Mouse (Mus musculus) liver, embryonic 14.5 days (tissue): ENCODE measurements around the gene Cldn34d. TPM values are rescaled to one million over a fixed set of nuclear protein-coding genes. Genes with fewer than 3 reads are reported as not detected.

Experiments
- ATAC-seq: fragments of 200-750 bp; cut with Nextera tagmentation; 2 replicates; pipeline ENCODE4 v1.8.0; 2017; ENCODE audit warnings: moderate number of reproducible peaks, mild to moderate bottlenecking, moderate library complexity; ENCODE audit not compliant: insufficient read depth
- DNase-seq, 3 experiments: peaks; one replicate each; pipeline ENCODE4 v3.0.0-alpha.2; 2012 to 2013; ENCODE audit warnings: low read depth in 3 of 3, low spot score in 3 of 3
- H3K27ac ChIP-seq: fragments of 300-500 bp; sonication (generic); 2 replicates; pipeline ENCODE4 v1.5.1; 2014; ENCODE audit warnings: moderate library complexity, mild to moderate bottlenecking, control low read depth, inconsistent platforms
- H3K27me3 ChIP-seq: fragments of 300-500 bp; sonication (generic); 2 replicates; pipeline ENCODE4 v1.6.1; 2014; ENCODE audit warnings: mild to moderate bottlenecking, low read length, moderate library complexity; ENCODE audit not compliant: control insufficient read depth, insufficient read depth
- H3K36me3 ChIP-seq: fragments of 300-500 bp; sonication (generic); replicated peaks from 2 replicates; pipeline ENCODE4 v1.6.1; 2014; ENCODE audit warnings: low read depth; ENCODE audit not compliant: control insufficient read depth, insufficient read depth
- H3K4me1 ChIP-seq, 2 experiments: fragments of 200-500 bp in 1 of 2; fragments of 300-500 bp in 1 of 2; sonication (generic) in 1 of 2; replicated peaks; 2 replicates each; pipeline ENCODE4 v1.6.1; 2012 to 2014; ENCODE audit warnings: antibody characterized with exemption in 1 of 2, inconsistent platforms in 1 of 2, low read length in 1 of 2; ENCODE audit not compliant: control insufficient read depth in 2 of 2, insufficient read depth in 2 of 2
- H3K4me2 ChIP-seq: fragments of 300-500 bp; sonication (generic); 2 replicates; pipeline ENCODE4 v1.6.1; 2014; ENCODE audit warnings: low read depth, mild to moderate bottlenecking, control low read depth, moderate library complexity
- H3K4me3 ChIP-seq, 2 experiments: fragments of 200-500 bp in 1 of 2; fragments of 300-500 bp in 1 of 2; sonication (generic) in 1 of 2; 2 replicates each; pipeline ENCODE4 v1.5.1; 2012 to 2014; ENCODE audit warnings: low read depth in 2 of 2, low read length in 2 of 2, mild to moderate bottlenecking in 2 of 2, control low read depth in 1 of 2, inconsistent platforms in 1 of 2, moderate library complexity in 1 of 2; ENCODE audit not compliant: insufficient read depth in 1 of 2
- H3K9ac ChIP-seq: fragments of 300-500 bp; sonication (generic); replicated peaks from 2 replicates; pipeline ENCODE4 v1.6.1; 2014; ENCODE audit warnings: mild to moderate bottlenecking, control low read depth, moderate library complexity
- H3K9me3 ChIP-seq: fragments of 300-500 bp; sonication (generic); 2 replicates; pipeline ENCODE4 v1.6.1; 2016; ENCODE audit warnings: low read length, mixed read lengths; ENCODE audit not compliant: control insufficient read depth
- CTCF ChIP-seq: IDR thresholded peaks from 2 replicates; pipeline ENCODE4 v1.5.1; 2016; ENCODE audit warnings: antibody characterized with exemption, low read depth, control low read depth
- EP300 ChIP-seq: IDR thresholded peaks from 2 replicates; pipeline ENCODE4 v1.6.1; 2016; ENCODE audit warnings: antibody characterized with exemption, low read depth
- WGBS: fragments of 180-500 bp; shearing (Covaris S2); extraction: QIAGEN DNeasy Blood & Tissue Kit; methylation state at CpG from one replicate; pipeline ENCODE4 v1.1.7; 2014; ENCODE audit not compliant: insufficient replicate concordance; 5-methylcytosine and 5-hydroxymethylcytosine counted together
- polyA plus RNA-seq, 2 experiments: library from polyadenylated mRNA; depleted of rRNA in 1 of 2; stranded (reverse) in 1 of 2; unstranded in 1 of 2; fragments of >200 nt; fragmentation: Nextera tagmentation in 1 of 2; extraction: Ambion mirVana in 1 of 2; gene quantifications; 2 replicates each; pipeline versions ENCODE4 v1.2.1 to v1.2.3; 2012 to 2014

Gene Cldn34d
- polyA plus RNA-seq (2012; rRNA removed) (not detected in 2 replicates), polyA plus RNA-seq (2014; fragmentation: Nextera tagmentation; extraction: Ambion mirVana) (not detected in 2 replicates)

GRCm38 (mm10) chrX:76602824-76603223 lies at the start of gene Cldn34d:
TSS of gene Cldn34d (minus strand) at chrX:76602924.
- 52% methylated on average over 1 of the region's 1 CpGs for WGBS
- H3K27me3 ChIP-seq = no peaks in the 10 kb centered on the region
- H3K9me3 ChIP-seq = no peaks in the 10 kb centered on the region
- no peaks in the 10 kb centered on the region for H3K4me1 ChIP-seq
- H3K9ac ChIP-seq = no peak within 1 kb of the TSS
- ATAC-seq (no peak), DNase-seq (no peak)
- no peak within 1 kb of the TSS for H3K4me2 ChIP-seq
- no peak within 1 kb of the TSS for H3K27ac ChIP-seq
- H3K4me3 ChIP-seq = no peak within 1 kb of the TSS
- H3K36me3 ChIP-seq = no peaks in the 10 kb centered on the region
- TF ChIP-seq EP300 (no peak), CTCF (no peak)

DNA sequence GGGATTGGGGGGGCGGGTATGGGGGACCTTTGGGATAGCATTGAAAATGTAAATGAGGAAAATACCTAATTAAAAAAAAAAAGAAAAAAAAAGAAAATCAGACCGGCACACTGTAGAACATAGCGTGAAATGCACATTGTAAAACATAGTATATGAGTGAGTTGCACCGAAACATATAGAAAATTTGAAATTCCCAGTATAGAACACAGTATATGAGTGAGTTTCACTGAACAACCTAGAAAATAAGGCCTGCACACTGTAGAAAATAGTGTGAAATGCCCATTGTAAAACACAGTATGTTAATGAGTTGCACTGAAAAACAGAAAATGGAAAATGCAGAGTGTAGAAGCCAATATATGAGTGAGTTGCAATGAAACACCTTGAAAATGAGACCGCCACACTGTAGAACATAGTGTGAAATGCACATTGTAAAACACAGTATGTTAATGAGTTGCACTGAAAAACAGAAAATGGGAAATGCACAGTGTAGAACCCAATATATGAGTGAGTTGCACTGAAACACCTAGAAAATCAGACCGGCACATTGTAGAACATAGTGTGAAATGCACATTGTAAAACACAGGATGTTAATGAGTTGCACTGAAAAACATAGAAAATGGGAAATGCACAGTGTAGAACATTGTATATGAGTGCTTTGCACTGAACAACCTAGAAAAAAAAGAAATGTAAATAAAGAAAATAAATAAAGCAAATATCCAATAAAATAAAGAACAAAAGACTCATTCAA lies 4.1 kb downstream of the Cldn34d start:
- ATAC-seq (peak; percentile 100), DNase-seq (peak; percentile 73 to 86 (median 81))
- Histone ChIP-seq H3K27me3 (no peaks in the 10 kb centered on the region), H3K27ac (no peak overlapping the region), H3K36me3 (no peaks in the 10 kb centered on the region), H3K4me2 (no peak overlapping the region), H3K9ac (no peak overlapping the region), H3K4me3 (no peak overlapping the region), H3K4me1 (no peaks in the 10 kb centered on the region), H3K9me3 (no peaks in the 10 kb centered on the region)
- 40% methylated on average over 5 of the region's 6 CpGs for WGBS
- TF ChIP-seq EP300 (no peak), CTCF (no peak)

Other genes starting within 250 kb of the Cldn34d start
- not detected in 2 replicates for gene Cldn34b4, start 209.6 kb downstream of the Cldn34d start, polyA plus RNA-seq (2012; rRNA removed)
- not detected in 2 replicates for gene Cldn34b4, start 209.6 kb downstream of the Cldn34d start, polyA plus RNA-seq (2014; fragmentation: Nextera tagmentation; extraction: Ambion mirVana)